Mouse (Mus musculus): ENCODE measurements around the gene Ptpru.
"Not testable (repeated sequence)": the region's sequence is repeated elsewhere in the genome, so short reads cannot be mapped to it uniquely, and the experiment has no call there.

Ptpru gene

DNA sequence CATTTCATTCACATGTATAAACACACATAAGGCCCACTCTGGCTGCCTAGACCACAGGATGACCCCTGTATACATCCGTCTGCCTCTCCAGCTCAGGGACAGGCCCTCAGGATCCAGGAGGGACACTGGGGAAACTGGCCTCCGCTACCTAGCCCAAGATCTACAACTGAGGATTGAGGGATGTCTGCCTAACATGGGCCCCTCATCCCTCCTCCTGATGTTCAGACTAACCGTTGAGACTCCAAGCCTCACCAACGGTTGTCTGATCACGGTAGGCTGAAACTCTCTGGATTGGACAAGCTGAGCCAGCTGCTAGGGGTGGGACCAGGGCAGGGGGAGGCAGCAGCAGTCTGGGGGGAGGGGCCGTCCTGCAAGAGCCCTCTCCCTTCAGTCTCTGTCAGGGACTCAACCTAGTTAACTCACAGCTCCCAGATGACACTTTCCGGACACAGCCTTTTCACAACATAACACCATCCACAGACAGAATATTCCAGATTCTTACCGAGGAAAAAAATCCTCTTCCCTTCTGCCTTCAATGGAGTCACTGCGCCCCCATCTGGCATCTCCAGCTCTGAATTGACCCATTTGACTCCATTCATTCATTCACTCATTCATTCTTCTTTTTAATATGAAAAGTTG lies 4.0 kb downstream of the Ptpru start:
- no peak for DNase-seq (ENCODE audit: low spot score)

DNA sequence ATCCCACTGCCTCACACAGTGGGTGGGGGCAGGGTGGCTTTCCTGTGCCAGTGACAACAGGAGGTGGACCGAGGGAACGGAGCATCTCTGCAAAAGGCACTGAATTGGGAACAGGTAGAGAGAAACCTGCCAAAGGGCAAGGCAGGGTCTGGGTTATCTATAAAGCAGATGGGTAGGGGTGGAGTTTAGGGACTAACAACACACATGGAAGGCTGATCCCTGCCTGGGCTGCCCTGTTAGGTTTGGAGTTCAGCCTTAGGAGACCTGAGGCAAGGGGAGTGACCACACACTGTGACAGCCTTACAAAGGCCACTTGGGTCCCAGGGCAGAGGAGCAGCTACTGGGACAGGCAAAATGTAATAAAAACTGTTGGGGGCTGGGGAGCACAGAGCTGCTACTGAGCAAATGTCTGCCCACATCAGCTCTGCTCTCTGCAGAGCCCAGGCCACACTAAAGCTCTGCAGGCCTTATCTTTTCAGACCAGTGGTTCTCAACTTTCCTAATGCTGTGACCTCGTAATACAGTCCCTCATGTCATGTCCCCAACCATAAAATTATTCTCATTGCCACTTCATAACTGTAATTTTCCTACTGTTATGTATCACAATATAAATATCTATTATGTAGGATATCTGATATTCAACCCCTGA lies 5.2 kb downstream of the Ptpru start:
- DNase-seq (ENCODE audit: low spot score) = no peak

DNA sequence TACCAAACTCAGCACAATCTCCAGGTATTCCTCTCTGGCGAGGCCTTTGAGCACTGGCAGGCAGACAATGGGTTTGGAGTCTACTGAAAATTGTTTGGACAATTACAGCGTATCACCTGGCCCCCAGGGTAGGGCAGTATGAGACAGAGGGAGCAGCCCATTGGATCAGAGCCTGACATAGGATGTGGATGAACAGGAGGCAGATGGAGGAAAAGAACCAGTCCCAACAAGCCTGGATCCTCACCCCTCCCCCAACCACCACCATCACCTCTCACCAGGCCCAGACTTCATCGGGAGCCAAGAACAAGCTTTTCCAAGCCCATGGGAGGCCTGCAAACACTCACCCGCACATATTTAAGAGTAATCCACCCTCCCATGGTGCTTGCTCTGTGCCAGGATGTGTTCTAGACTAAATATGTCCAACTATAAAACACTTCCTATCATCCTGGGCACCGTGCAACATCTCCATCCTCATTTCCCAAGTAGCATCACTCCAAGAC lies 6.5 kb downstream of the Ptpru start:
- DNase-seq (ENCODE audit: low spot score) = no peak

DNA sequence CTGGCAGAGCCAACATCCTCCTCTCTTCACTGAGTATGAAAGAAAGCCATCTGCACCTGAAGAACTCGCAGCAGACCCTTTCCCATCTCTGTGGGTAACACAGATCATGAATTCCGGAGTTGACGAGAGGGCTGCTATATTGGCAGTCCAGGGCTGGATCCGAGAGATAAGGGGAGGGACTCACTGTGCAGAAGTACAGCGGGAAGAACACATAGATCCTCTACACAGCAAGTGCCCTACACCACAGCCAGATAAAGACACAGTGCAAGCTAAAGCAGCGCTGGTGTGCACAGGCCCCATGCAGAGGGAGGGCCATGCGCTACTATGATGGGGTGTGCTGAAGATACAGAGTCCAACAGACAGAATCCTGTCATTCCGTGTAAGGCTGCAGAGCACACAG lies 9.0 kb downstream of the Ptpru start:
- no peak for DNase-seq (ENCODE audit: low spot score)

DNA sequence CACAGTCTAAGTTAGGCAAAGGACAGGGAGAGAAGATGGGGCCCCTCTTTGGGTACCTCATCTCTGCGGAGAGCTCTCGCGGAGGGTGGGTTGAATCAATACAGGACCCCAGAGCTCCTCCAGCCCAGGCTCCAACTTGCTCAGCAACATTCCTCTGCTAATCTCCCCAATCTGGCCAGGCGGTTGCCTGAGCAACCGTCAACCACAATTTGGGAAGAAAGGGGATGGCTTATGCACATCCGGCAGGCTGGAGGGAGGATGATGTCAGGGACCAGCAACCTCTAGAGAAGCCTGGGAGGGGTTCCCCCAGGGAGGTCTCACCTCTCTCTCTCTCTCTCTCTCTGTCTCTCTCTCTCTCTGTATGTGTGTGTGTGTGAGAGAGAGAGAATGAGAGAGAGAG lies 11.2 kb downstream of the Ptpru start:
- no peak for DNase-seq (ENCODE audit: low spot score)

DNA sequence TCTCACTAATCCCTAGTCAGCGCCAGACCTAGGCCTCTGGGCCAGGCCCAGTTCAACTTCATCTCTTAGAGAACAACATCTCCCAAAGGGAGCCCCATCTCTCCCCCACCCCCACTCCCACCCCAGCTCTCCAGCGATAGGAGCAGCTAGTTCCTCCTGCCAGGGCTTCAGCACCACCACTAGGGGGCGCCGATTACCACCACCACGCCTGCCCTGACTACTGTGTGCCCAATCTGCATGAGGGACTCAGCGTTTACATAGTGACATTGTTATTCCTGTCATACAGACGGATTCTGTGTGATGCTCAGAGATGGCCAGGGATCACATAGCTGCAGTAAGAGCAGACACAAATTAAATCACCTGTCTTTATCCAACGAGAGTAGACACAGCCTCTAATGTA lies 12.3 kb downstream of the Ptpru start:
- no peak for DNase-seq (ENCODE audit: low spot score)

DNA sequence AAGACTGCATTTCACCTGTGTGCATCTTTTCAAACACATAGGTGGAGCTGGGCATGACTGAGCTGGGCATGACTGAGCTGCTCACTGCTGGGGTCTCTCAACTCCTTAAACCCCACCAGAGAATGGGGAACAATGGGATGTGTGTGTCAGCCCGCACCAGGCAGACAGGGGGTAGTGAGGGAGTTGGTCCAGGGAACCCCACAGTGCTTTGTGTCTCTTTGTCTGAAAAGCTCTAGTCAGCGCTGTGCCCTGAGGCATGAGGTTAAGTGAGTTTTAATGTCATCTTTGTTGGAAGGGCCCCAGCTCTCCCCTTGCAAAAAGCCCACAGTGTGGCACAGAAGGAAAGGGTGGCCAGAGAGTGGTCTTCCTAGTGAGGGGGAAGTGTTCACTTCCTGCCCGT lies 13.1 kb downstream of the Ptpru start:
- DNase-seq (ENCODE audit: low spot score) = no peak

DNA sequence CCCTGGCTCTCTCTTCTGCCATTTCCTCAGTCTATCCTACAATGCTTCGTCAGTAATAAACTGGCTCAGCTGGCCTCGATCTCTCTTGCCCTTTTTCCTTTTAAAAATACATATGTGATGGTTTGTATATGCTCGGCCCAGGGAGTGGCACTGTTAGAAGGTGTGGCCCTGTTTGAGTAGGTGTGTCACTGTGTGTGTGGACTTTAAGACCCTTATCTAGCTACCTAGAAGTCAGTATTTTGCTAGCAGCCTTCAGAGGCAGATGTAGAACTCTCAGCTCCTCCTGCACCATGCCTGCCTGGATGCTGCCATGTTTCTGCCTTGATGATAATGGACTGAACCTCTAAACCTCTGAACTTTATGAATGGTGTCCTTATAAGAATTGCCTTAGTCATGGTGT lies 15.5 kb downstream of the Ptpru start:
- DNase-seq (ENCODE audit: low spot score) = no peak

DNA sequence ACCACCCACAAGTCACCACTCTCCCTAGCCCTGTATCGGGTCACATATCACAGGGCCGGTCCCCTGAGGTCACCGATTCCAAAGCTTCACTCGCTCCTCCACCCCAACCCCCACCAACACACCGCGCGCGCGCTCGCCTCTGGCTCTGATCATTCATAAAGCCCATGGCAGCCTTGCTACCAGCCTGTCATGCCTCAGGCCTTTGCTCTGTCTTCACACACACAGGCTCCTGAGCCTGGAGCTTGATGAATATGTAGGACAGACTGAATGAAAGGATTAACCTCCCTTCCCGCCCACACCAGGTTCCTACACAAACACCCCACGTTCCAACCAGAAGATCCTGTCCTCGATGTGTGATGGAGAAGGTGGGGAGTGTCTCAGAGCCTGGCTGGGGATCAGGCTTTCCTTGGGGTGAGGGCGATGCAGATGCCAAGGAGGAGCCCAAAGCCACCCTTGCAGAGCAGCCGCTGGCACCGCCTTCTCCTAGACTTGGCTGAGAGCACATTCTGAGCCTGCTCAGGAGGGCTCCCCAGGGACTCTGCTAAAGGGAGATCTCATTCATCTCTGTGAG lies 16.8 kb downstream of the Ptpru start:
- DNase-seq (ENCODE audit: low spot score) = no peak

DNA sequence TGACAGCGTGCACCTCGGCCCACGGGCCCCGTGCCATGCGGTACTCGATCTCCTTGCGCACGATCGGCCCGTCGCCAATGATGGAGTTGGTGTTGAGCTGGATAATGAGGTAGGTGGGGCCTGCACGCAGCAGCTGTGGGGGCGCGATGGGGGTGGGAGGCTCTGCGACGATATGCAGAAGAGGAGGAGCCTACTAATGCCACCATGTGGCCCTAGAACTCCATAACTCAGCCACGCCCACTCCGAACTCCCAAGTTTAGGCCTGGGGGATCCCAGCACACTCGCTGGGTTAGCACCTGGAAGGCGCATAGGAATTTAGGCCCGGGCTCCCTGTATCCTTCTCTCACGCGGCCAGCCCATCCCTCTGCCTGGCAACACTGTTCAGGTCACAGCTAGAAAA lies 19.2 kb downstream of the Ptpru start:
- no peak for DNase-seq (ENCODE audit: low spot score)

DNA sequence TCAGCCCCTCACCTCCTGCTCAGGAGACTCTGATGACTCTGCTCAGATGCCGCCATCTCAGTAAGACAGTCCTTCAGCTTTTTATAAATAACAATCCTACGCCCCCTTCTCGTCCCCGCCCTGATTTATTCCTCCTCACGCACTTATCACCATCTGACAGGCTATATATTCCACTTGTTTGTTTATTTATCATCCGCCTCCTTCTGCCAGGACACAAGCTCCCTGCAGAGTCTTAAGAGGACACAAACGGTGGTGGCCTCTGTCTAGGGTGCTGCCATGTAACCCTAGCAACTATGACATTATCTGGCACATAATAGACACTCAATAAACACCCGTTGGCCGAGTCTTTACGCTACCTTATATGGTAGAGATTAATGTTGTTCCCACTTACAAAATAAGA lies 22.3 kb downstream of the Ptpru start:
- DNase-seq (ENCODE audit: low spot score) = no peak

DNA sequence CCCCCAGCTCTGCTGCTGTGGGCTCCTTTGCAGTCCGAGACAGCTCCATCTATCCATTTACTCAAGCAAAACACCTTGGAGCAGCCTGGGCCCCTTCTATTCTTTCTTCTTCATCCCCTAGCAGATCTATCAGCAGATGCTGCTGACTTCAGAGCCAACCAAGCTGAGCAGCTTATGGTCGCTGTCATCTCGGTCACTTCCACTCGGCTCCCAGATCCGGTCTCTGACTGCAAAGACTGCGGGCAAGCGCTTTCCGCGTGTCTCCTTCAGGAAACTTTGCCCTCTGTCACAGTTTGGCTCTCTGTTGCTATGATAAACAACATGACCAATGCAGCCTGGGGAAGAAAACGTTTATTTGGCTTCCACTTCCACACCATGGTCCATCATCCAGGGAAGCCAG lies 23.2 kb downstream of the Ptpru start:
- DNase-seq (ENCODE audit: low spot score) = no peak

DNA sequence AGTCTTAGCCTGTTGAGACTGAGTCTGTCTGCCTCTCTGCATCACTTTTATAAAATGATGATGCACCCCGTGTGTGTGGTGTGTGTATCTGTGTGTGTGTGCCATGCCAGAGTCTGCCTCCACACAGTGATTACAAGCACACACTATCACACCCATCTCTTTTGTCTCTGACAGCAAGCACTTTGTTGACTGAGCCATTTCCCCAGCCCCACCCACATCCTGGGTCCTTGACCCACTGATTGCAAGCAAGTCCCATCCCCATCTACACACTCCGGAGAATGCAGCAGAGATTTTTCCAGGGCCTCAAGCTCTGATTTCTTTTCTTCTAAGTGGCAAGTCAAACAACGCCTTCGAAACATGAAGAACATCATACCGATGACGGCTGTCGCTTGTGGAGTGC lies 24.3 kb downstream of the Ptpru start:
- no peak for DNase-seq (ENCODE audit: low spot score)

DNA sequence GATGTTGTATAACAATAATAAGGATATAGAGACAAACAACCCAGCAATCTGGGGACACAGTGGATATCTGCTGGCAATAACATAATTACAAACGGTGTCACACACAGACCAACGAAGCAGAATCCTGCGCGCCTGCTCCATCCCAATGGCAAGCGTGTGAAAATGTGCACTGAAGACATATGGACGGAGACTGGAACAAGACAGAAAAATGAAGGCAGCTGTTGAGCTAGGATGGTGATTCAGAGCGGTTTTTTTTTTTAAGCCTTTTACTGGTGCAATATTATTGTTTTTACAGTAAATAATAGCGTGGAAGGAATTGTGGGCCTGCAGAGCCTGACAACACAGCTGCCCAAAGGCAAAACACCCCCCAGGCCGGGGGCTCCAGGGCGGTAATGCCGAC lies 25.6 kb downstream of the Ptpru start:
- DNase-seq (ENCODE audit: low spot score) = no peak

DNA sequence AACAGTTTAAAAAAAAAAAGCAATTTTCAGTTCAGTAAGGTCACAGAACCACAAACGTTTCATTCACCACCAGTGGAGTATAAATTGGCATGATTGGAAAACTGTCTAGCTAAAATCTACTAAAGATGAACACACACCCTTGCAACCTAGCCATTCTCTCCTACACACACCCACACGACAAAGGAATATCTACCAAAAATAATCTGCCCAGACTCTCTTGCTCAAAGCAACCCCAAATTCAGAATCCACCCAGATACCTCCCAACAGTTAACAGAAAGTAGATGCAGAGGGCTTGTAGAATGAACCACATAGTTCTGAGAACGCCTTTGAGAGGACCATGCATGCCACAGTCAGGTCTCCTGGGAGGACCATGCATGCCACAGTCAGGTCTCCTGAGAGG lies 32.8 kb downstream of the Ptpru start:
- DNase-seq (ENCODE audit: low spot score) = no peak

DNA sequence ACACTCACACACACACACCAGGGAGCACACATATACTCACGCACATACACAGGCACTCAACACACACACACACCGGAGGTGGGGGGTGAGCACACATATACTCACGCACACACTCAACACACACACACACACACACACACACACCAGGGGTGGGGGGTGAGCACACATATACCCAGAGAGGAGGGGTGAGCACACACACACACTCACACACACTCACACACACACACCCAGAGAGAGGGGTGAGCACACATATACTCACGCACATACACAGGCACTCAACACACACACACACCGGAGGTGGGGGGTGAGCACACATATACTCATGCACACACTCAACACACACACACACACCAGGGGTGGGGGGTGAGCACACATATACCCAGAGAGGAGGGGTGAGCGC lies 33.4 kb downstream of the Ptpru start:
- not testable (repeated sequence) for DNase-seq (ENCODE audit: low spot score)

DNA sequence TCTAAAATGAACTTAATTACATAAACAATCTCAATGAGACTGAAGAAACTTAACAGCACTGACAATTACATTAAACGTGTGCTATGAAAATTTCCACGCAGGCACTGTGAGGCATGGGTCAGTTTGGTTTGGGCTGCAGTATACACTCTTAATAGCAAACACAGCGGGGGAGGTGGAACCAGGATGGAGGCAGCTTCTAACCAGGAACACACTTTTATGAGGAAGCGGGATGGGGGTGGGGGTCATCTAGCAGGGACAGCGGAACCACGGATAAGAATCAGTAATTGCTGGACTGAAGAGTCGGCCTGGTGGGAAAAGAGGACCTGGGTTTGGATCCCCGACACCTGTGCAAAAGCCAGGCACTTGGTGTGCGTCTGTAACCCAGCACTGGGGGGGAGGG lies 34.2 kb downstream of the Ptpru start:
- DNase-seq (ENCODE audit: low spot score) = no peak

DNA sequence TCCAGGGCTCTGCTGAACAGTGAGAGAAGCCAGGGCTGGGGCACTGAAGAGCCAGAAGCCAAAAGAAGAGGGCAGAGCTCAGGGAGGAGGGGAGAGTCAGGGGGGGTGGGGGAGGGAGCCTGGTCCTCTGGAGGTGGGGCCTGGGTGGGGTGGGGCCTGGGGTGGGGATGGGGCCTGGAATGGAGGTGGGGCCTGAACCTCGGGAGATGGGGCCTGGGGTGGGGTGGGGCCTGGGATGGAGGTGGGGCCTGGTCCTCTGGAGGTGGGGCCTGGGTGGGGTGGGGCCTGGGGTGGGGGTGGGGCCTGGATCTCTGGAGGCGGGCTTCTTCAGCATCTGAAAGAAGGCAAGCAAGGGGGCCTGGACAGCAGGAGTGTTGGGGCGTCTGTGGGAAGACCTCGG lies 39.1 kb downstream of the Ptpru start:
- no peak for DNase-seq (ENCODE audit: low spot score)

DNA sequence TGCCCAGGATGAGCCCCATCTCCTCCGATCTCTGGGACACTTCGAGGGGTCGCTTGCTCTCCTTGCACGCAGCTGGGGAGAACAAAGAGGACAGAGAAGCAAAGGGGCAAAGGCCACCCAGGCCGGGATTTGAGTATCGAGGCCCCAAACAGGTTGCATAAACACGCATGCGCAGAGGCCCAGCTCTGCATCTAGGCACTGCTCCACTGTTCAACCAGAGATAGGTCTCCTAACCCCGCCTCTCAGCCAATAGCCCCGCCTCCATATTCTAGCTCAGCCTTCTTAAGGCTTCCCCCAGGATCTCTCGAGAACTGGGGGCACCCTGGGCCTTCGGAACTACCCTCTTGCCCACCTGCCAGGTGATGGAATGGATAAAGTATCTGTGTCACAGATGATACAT lies 40.2 kb downstream of the Ptpru start:
- no peak for DNase-seq (ENCODE audit: low spot score)

DNA sequence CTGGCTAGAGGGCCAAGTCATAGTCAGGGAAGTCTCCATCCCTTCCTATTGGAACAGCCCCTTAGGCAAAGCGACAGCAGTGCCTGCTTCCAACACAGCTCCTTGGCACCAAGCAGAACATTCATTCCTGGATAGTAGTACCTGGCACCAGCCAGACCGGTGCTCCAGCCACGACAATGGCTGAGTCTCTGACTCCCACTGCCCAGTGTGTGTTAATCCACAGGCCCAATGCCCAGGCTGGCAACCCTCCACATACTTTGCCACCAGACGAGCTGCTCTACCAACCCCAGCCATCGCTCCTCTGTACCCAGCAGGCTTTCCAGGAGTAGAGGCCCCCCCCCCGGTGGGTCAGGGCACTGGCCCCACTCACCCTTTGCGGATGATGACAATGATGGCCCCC lies 40.6 kb downstream of the Ptpru start:
- peak; percentile 8 for DNase-seq (ENCODE audit: low spot score)

DNA sequence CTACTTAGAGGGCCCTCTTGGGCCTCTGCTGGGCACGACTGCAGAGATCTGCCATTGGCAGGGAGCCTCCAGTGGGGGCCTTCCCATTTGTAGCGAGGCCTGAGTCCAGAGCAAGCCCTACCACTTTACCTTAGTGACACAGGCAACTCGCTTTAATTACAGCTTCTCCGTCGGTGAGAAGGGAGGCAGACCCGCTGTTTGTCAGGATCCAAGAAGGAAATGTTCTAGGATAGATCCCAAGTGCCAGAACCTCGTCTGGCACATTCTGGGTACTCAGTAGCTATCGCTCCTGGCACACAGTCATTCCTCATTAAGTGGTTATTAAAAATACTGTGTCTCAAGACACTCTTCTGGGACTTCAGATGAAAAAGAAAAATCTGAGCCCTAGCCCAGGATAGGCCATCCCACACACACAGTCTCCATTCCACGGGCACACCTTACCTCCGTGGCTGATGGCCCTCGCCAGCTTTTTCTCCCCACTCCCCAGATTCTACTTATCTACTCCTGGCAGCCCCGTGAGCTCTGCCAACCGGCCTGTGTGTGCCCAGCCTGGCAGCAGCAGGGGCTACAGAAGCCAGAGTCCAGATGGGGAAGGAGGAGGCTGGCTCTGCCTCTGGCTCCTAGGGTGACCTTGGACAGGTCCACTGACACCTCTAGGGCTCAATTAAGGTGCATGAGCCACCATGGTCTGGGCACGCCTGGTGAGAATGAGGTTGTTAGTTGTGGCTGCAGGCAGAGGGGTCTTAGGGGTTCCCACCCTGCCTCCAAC lies 41.6 kb downstream of the Ptpru start:
- DNase-seq (ENCODE audit: low spot score) = no peak

DNA sequence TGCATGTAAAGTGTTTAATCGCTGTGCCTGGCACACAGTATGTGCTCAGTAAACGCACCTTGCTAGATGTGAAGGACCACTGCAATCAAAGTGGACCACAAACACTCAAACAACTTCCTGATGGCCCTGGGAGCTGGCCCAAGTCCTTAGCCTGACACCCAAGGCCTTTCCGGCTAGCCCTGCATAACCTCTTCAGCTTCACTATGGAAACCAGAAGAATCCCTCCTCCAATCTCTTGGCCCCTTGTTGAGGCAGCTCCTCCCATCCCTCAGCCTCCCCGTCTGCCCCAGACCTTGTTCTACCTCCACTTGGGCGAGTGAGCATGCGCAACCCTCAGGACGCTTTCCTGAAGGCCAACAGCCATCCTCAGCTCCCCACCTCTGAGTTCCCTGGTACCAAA lies 51.3 kb downstream of the Ptpru start:
- no peak for DNase-seq (ENCODE audit: low spot score)

DNA sequence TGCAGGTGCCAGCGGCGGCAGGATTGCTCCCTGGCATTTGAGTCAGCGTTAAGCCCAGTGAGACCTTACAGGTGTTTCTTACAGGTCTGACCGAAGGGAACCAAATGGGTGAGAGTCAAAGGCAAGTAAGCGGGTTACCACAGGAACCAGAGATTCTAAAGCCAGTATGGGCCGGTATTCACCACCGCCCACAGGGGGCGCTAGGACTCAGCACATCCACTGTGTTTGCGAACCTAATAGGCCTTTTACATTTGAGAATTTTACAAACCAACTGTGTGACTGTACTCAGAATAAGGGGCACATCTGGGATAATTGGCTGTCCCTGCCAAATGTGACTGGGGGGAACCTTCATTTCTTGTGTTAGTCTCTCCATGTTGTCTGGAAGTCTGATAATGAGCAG lies 54.1 kb downstream of the Ptpru start:
- peak; percentile 12 for DNase-seq (ENCODE audit: low spot score)

Data from adipocyte (in vitro differentiated cells).